Mouse (Mus musculus): ENCODE measurements at regions not wholly inside any gene's neighbourhood (a gene's known extent, or its start where the extent isn't known, plus 50 kb on each side); places are given as distances from the start of the nearest gene placed in this dataset.

- no peak for TF ChIP-seq USF1 (IDR thresholded peaks at IDR 0.05; ENCODE audit: low read depth, low read length)
- no peak for TF ChIP-seq RAD21 (IDR thresholded peaks at IDR 0.05; ENCODE audit: low read depth, low read length)
- TF ChIP-seq CTCF (conservative IDR thresholded peaks at IDR 0.05 in 1 of 2, IDR thresholded peaks at IDR 0.05 in 1 of 2; ENCODE audit: low read depth in 2 of 2, low read length in 2 of 2) = no peak
- no peak for TF ChIP-seq IRF4 (IDR thresholded peaks at IDR 0.05; ENCODE audit: low read depth, low read length)
- TF ChIP-seq POLR2A (IDR thresholded peaks at IDR 0.05; ENCODE audit: low read depth, low read length) = no peak
- no peak for TF ChIP-seq BHLHE40 (IDR thresholded peaks at IDR 0.05; ENCODE audit: low read depth, low read length)
- no peak for TF ChIP-seq HCFC1 (IDR thresholded peaks at IDR 0.05; ENCODE audit: low read depth, low read length)
- TF ChIP-seq MAFK (IDR thresholded peaks at IDR 0.05; ENCODE audit: insufficient replicate concordance, low read length) = no peak
- TF ChIP-seq MAZ (IDR thresholded peaks at IDR 0.05; ENCODE audit: low read depth, low read length) = no peak
Observed at GRCm38 (mm10) chr15:5762216-5762615, 518.2 kb upstream of the Ptger4 start.
